Mouse (Mus musculus): ENCODE results near the gene Tcfl5. TPM values are rescaled to one million over a fixed set of nuclear protein-coding genes. Genes with fewer than 3 reads are reported as not detected.

Tcfl5 gene
- polyA plus RNA-seq, 1 experiment from 2014 or later, result 0.07 TPM

- H3K27me3 ChIP-seq (ENCODE audit: control insufficient read depth, insufficient read depth, low read depth, low read length), result no peaks in the 10 kb centered on the region; the same call in 1 of the 2 replicates
- no peak overlapping the region for H3K9ac ChIP-seq (ENCODE audit: low read depth, low read length)
- H3K27ac ChIP-seq (ENCODE audit: low read length), result no peak overlapping the region
- H3K36me3 ChIP-seq (ENCODE audit: control insufficient read depth, insufficient read depth), result peaks cover 15% of the 10 kb centered on the region
- no peaks in the 10 kb centered on the region; the same call in 1 of the 2 replicates for H3K4me1 ChIP-seq (ENCODE audit: control insufficient read depth, low read depth, low read length)
- no peaks in the 10 kb centered on the region for H3K9me3 ChIP-seq (replicated peaks; ENCODE audit: control insufficient read depth, low read length)
- ATAC-seq (ENCODE audit: low read depth), result no peak
- no peak overlapping the region for H3K4me3 ChIP-seq (ENCODE audit: low read depth, low read length)
- H3K4me2 ChIP-seq (ENCODE audit: low read depth, low read length), result no peak overlapping the region
- WGBS (ENCODE audit: insufficient replicate concordance), result 51% methylated on average over 42 of the region's 42 CpGs
These were observed 17.0 kb upstream of the Tcfl5 start for GRCm38 (mm10) chr2:180659353-180660150.

- WGBS (ENCODE audit: insufficient replicate concordance), result 81% methylated on average over 5 of the region's 5 CpGs
- H3K27ac ChIP-seq (ENCODE audit: low read length), result no peak overlapping the region
- no peak for ATAC-seq (ENCODE audit: low read depth)
- H3K4me3 ChIP-seq (ENCODE audit: low read depth, low read length), result no peak overlapping the region
- no peaks in the 10 kb centered on the region; the same call in 1 of the 2 replicates for H3K27me3 ChIP-seq (ENCODE audit: control insufficient read depth, insufficient read depth, low read depth, low read length)
- peaks cover 15% of the 10 kb centered on the region for H3K36me3 ChIP-seq (ENCODE audit: control insufficient read depth, insufficient read depth)
- H3K4me1 ChIP-seq (ENCODE audit: control insufficient read depth, low read depth, low read length), result no peaks in the 10 kb centered on the region; the same call in 1 of the 2 replicates
- H3K9ac ChIP-seq (ENCODE audit: low read depth, low read length), result no peak overlapping the region
- H3K9me3 ChIP-seq (replicated peaks; ENCODE audit: control insufficient read depth, low read length), result no peaks in the 10 kb centered on the region
- H3K4me2 ChIP-seq (ENCODE audit: low read depth, low read length), result no peak overlapping the region
These were observed 15.9 kb upstream of the Tcfl5 start for GRCm38 (mm10) chr2:180658381-180658780.

GRCm38 (mm10) chr2:180657394-180658013 lies 15.0 kb upstream of the Tcfl5 start:
- Histone ChIP-seq H3K4me2 (ENCODE audit: low read depth, low read length) (no peak overlapping the region), H3K4me3 (ENCODE audit: low read depth, low read length) (no peak overlapping the region), H3K27ac (ENCODE audit: low read length) (no peak overlapping the region), H3K36me3 (ENCODE audit: control insufficient read depth, insufficient read depth) (peaks cover 15% of the 10 kb centered on the region), H3K4me1 (ENCODE audit: control insufficient read depth, low read depth, low read length) (no peaks in the 10 kb centered on the region; the same call in 1 of the 2 replicates), H3K9me3 (replicated peaks; ENCODE audit: control insufficient read depth, low read length) (no peaks in the 10 kb centered on the region), H3K9ac (ENCODE audit: low read depth, low read length) (no peak overlapping the region), H3K27me3 (ENCODE audit: control insufficient read depth, insufficient read depth, low read depth, low read length) (no peaks in the 10 kb centered on the region; the same call in 1 of the 2 replicates)
- 70% methylated on average over 4 of the region's 4 CpGs for WGBS (ENCODE audit: insufficient replicate concordance)
- peak; percentile 69 for ATAC-seq (ENCODE audit: low read depth)

DNA sequence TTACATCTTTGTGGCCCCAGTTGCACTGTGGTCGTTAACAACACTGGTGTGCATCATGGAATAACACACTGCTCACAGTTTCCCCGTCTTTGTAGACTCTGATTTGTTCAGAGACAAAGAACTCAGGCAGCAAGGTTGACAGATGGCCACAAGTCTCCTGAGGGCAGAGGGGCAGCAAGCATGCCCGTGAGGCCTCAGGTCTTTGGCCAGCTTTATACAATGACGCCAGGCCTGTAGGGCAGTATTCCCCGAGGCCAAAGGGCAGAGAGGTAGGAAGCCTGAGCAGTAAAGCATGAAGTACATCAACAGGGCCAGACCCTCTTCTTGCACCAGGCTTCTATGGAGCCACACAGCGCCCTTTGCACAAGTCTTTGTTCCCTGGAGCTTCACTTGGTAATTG lies 12.6 kb upstream of the Tcfl5 start:
- ATAC-seq (ENCODE audit: low read depth), result no peak
- no peak overlapping the region for H3K27ac ChIP-seq (ENCODE audit: low read length)
- H3K36me3 ChIP-seq (ENCODE audit: control insufficient read depth, insufficient read depth), result no peaks in the 10 kb centered on the region
- H3K9ac ChIP-seq (ENCODE audit: low read depth, low read length), result no peak overlapping the region
- no peaks in the 10 kb centered on the region; the same call in 1 of the 2 replicates for H3K4me1 ChIP-seq (ENCODE audit: control insufficient read depth, low read depth, low read length)
- 57% methylated on average over 6 of the region's 6 CpGs for WGBS (ENCODE audit: insufficient replicate concordance)
- H3K4me2 ChIP-seq (ENCODE audit: low read depth, low read length), result no peak overlapping the region
- H3K4me3 ChIP-seq (ENCODE audit: low read depth, low read length), result no peak overlapping the region
- H3K27me3 ChIP-seq (ENCODE audit: control insufficient read depth, insufficient read depth, low read depth, low read length), result no peaks in the 10 kb centered on the region; the same call in 1 of the 2 replicates
- no peaks in the 10 kb centered on the region for H3K9me3 ChIP-seq (replicated peaks; ENCODE audit: control insufficient read depth, low read length)

GRCm38 (mm10) chr2:180654666-180655065 lies 12.2 kb upstream of the Tcfl5 start:
- Histone ChIP-seq H3K4me1 (ENCODE audit: control insufficient read depth, low read depth, low read length) (no peaks in the 10 kb centered on the region; the same call in 1 of the 2 replicates), H3K4me3 (ENCODE audit: low read depth, low read length) (no peak overlapping the region), H3K4me2 (ENCODE audit: low read depth, low read length) (no peak overlapping the region), H3K27ac (ENCODE audit: low read length) (no peak overlapping the region), H3K9me3 (replicated peaks; ENCODE audit: control insufficient read depth, low read length) (no peaks in the 10 kb centered on the region), H3K9ac (ENCODE audit: low read depth, low read length) (no peak overlapping the region), H3K27me3 (ENCODE audit: control insufficient read depth, insufficient read depth, low read depth, low read length) (no peaks in the 10 kb centered on the region; the same call in 1 of the 2 replicates), H3K36me3 (ENCODE audit: control insufficient read depth, insufficient read depth) (no peaks in the 10 kb centered on the region)
- 57% methylated on average over 7 of the region's 7 CpGs for WGBS (ENCODE audit: insufficient replicate concordance)
- no peak for ATAC-seq (ENCODE audit: low read depth)

- Histone ChIP-seq H3K4me3 (ENCODE audit: low read depth, low read length) (no peak overlapping the region), H3K9ac (ENCODE audit: low read depth, low read length) (no peak overlapping the region), H3K4me1 (ENCODE audit: control insufficient read depth, low read depth, low read length) (no peaks in the 10 kb centered on the region; the same call in 1 of the 2 replicates), H3K27ac (ENCODE audit: low read length) (no peak overlapping the region), H3K27me3 (ENCODE audit: control insufficient read depth, insufficient read depth, low read depth, low read length) (peaks cover 16% of the 10 kb centered on the region), H3K36me3 (ENCODE audit: control insufficient read depth, insufficient read depth) (no peaks in the 10 kb centered on the region), H3K9me3 (replicated peaks; ENCODE audit: control insufficient read depth, low read length) (peaks cover 8% of the 10 kb centered on the region), H3K4me2 (ENCODE audit: low read depth, low read length) (no peak overlapping the region)
- no peak for ATAC-seq (ENCODE audit: low read depth)
These were observed 4.3 kb upstream of the Tcfl5 start for GRCm38 (mm10) chr2:180646841-180647240.

DNA sequence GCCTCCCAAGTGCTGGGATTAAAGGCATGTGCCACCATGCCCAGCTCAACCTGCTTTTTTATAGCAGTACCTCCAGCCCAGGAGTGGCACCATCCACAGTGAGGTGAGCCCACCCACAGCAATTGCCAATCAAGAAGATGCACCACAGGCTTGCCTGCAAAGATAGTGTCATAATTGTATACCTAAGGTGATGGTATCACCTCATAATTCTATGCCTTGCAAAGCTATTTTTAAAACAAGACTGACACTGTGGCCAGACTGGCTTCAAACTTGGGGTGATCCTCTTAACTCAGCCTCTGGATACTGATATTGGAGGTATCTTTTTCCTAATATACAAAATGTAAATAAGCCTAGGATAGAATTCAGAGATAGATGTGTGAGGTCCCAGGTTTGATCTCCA lies 1.1 kb upstream of the Tcfl5 start:
- Histone ChIP-seq H3K9ac (ENCODE audit: low read depth, low read length) (no peak overlapping the region), H3K4me2 (ENCODE audit: low read depth, low read length) (no peak overlapping the region), H3K27me3 (ENCODE audit: control insufficient read depth, insufficient read depth, low read depth, low read length) (peaks cover 32% of the 10 kb centered on the region), H3K4me1 (ENCODE audit: control insufficient read depth, low read depth, low read length) (no peaks in the 10 kb centered on the region; the same call in 1 of the 2 replicates), H3K27ac (ENCODE audit: low read length) (no peak overlapping the region), H3K4me3 (ENCODE audit: low read depth, low read length) (no peak overlapping the region), H3K36me3 (ENCODE audit: control insufficient read depth, insufficient read depth) (no peaks in the 10 kb centered on the region), H3K9me3 (replicated peaks; ENCODE audit: control insufficient read depth, low read length) (peaks cover 8% of the 10 kb centered on the region)
- no peak for ATAC-seq (ENCODE audit: low read depth)

DNA sequence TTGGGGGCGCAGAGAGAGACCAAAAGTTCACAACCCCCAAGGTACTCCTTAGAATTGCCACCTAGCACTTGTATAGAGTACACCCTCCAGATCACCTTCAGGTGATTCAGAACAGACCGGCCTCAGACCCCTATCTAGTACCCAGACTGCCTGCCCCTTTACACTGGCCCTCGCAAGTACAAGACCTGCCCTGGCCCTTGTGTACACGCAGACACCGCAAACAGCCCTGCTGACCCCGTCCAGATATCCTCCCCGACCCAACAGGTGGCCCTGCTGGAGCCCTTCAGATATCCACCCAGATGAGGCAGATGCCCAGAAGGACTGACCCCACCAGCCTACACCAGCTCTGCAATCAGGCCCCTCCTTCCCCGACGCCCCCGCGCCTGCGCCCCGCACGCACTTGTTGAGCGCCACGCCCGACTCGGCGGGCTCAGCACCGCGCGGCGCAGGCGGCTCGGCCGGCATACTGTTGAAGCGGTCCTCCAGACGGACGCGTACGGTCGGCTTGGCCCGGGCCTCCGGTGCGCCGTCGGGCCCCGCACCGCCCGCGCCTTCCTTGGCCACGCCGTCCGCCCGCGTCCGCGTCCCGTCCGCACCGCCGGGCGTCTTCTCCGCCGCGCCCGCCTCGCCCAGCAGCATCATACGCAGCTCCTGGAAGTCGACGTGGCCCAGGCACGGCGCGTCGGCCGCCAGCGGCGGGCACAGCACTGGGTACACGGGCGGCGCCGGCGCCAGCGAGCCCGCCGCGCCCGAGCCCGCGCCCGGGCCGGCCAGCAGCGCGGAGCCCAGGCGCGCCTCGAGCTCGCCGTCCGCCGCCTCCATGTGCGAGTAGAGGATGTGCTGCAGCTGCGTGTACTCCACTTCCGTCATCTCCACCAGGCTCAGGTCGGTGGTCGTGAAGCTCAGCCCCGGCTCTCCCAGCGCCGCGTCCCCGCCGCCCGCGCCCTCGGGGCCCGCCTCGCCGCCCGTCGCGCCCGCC lies 643 bp downstream of the Tcfl5 start:
- H3K9ac ChIP-seq (ENCODE audit: low read depth, low read length), result no peak overlapping the region
- ATAC-seq (ENCODE audit: low read depth), result peak; percentile 27; the same call in 1 of the 2 replicates
- H3K9me3 ChIP-seq (replicated peaks; ENCODE audit: control insufficient read depth, low read length), result peaks cover 8% of the 10 kb centered on the region
- H3K27me3 ChIP-seq (ENCODE audit: control insufficient read depth, insufficient read depth, low read depth, low read length), result peaks cover 32% of the 10 kb centered on the region
- H3K4me3 ChIP-seq (ENCODE audit: low read depth, low read length), result peak overlapping the region; percentile 15; the same call in 1 of the 2 replicates
- WGBS (ENCODE audit: insufficient replicate concordance), result 4% methylated on average over 85 of the region's 112 CpGs
- no peak overlapping the region for H3K27ac ChIP-seq (ENCODE audit: low read length)
- peak overlapping the region; percentile 39 for H3K4me2 ChIP-seq (ENCODE audit: low read depth, low read length)
- H3K4me1 ChIP-seq (ENCODE audit: control insufficient read depth, low read depth, low read length), result no peaks in the 10 kb centered on the region; the same call in 1 of the 2 replicates
- H3K36me3 ChIP-seq (ENCODE audit: control insufficient read depth, insufficient read depth), result no peaks in the 10 kb centered on the region
